Mouse (Mus musculus) heart, embryonic 14.5 days (tissue): ENCODE measurements around the gene Dapk2. TPM values are rescaled to one million over a fixed set of nuclear protein-coding genes. Genes with fewer than 3 reads are reported as not detected.

Experiments
- ATAC-seq: fragments of 200-750 bp; cut with Nextera tagmentation; 2 replicates; pipeline ENCODE4 v1.8.0; 2017; ENCODE audit warnings: low read depth, moderate TSS enrichment; ENCODE audit not compliant: insufficient number of reproducible peaks, insufficient read depth, low FRiP score
- H3K27ac ChIP-seq, 2 experiments: fragments of 200-500 bp in 1 of 2; fragments of 300-500 bp in 1 of 2; sonication (generic) in 1 of 2; replicated peaks in 1 of 2; 2 replicates each; pipeline ENCODE4 v1.5.1; 2012 to 2014; ENCODE audit warnings: low read depth in 2 of 2, low read length in 2 of 2, control low read depth in 1 of 2, mild to moderate bottlenecking in 1 of 2, mixed read lengths in 1 of 2; ENCODE audit not compliant: control insufficient read depth in 1 of 2, insufficient read depth in 1 of 2
- H3K27me3 ChIP-seq: fragments of 300-500 bp; sonication (generic); 2 replicates; pipeline ENCODE4 v1.6.1; 2014; ENCODE audit warnings: mild to moderate bottlenecking, low read length, control low read depth; ENCODE audit not compliant: control insufficient read depth, insufficient read depth
- H3K36me3 ChIP-seq: fragments of 300-500 bp; sonication (generic); 2 replicates; pipeline ENCODE4 v1.6.1; 2014; ENCODE audit warnings: mild to moderate bottlenecking, control low read depth, low read length, mixed read lengths; ENCODE audit not compliant: control insufficient read depth, insufficient read depth
- H3K4me1 ChIP-seq, 2 experiments: fragments of 200-500 bp in 1 of 2; fragments of 300-500 bp in 1 of 2; sonication (generic) in 1 of 2; 2 replicates each; pipeline ENCODE4 v1.6.1; 2012 to 2014; ENCODE audit warnings: low read length in 2 of 2, control low read depth in 1 of 2, mixed read lengths in 1 of 2; ENCODE audit not compliant: control insufficient read depth in 2 of 2, insufficient read depth in 2 of 2
- H3K4me2 ChIP-seq: fragments of 300-500 bp; sonication (generic); 2 replicates; pipeline ENCODE4 v1.6.1; 2014; ENCODE audit warnings: mild to moderate bottlenecking, low read length
- H3K4me3 ChIP-seq, 2 experiments: fragments of 200-500 bp in 1 of 2; fragments of 300-500 bp in 1 of 2; sonication (generic) in 1 of 2; 2 replicates each; pipeline ENCODE4 v1.5.1; 2012 to 2014; ENCODE audit warnings: low read length in 2 of 2, mild to moderate bottlenecking in 2 of 2, control low read depth in 1 of 2, low read depth in 1 of 2, moderate library complexity in 1 of 2; ENCODE audit not compliant: control insufficient read depth in 1 of 2, insufficient read depth in 1 of 2
- H3K9ac ChIP-seq: fragments of 300-500 bp; sonication (generic); 2 replicates; pipeline ENCODE4 v1.6.1; 2014; ENCODE audit warnings: mild to moderate bottlenecking, low read length
- H3K9me3 ChIP-seq: fragments of 300-500 bp; sonication (generic); 2 replicates; pipeline ENCODE4 v1.6.1; 2016; ENCODE audit warnings: low read length, control low read depth; ENCODE audit not compliant: control insufficient read depth
- WGBS: fragments of 180-500 bp; shearing (Covaris S2); extraction: QIAGEN DNeasy Blood & Tissue Kit; methylation state at CpG from one replicate; pipeline ENCODE4 v1.1.7; 2014; 5-methylcytosine and 5-hydroxymethylcytosine counted together
- polyA plus RNA-seq: library from polyadenylated mRNA; unstranded; fragments of >200 nt; fragmentation: Nextera tagmentation; extraction: Ambion mirVana; gene quantifications from 2 replicates; pipeline ENCODE4 v1.2.1, GENCODE M21; 2014

The Dapk2 gene
- polyA plus RNA-seq, 1 experiment from 2014 or later = 4.8 TPM

GRCm38 (mm10) chr9:66316603-66317002 lies 158.6 kb downstream of the Dapk2 start:
- Histone ChIP-seq H3K27ac (no peak overlapping the region), H3K36me3 (no peaks in the 10 kb centered on the region), H3K9me3 (no peaks in the 10 kb centered on the region), H3K9ac (no peak overlapping the region), H3K4me2 (no peak overlapping the region), H3K27me3 (no peaks in the 10 kb centered on the region), H3K4me1 (no peaks in the 10 kb centered on the region), H3K4me3 (no peak overlapping the region)
- 55% methylated on average over 2 of the region's 2 CpGs for WGBS
- no peak for ATAC-seq

Other genes with a start within 250 kb of the Dapk2 start
- 25.5 and 25.6 TPM in 2 replicates for gene Trip4, start 249.4 kb upstream of the Dapk2 start, polyA plus RNA-seq
- 14.8 and 14.9 TPM in 2 replicates for gene Csnk1g1, start 249.3 kb upstream of the Dapk2 start, polyA plus RNA-seq
- 362 and 403 TPM in 2 replicates for gene Ppib, start 98.0 kb upstream of the Dapk2 start, polyA plus RNA-seq
- gene Snx22, start 88.5 kb upstream of the Dapk2 start, polyA plus RNA-seq = 1.2 and 1.6 TPM in 2 replicates
- 63.8 and 65.1 TPM in 2 replicates for gene Snx1, start 31.6 kb upstream of the Dapk2 start, polyA plus RNA-seq
- gene Ciao2a, start 31.6 kb upstream of the Dapk2 start, polyA plus RNA-seq = 163 and 172 TPM in 2 replicates
- 22.7 and 23.1 TPM in 2 replicates for gene Herc1, start 192.2 kb downstream of the Dapk2 start, polyA plus RNA-seq